Mouse (Mus musculus) adrenal gland, postnatal 36 days (tissue): ENCODE data around the gene N4bp1. TPM values are rescaled to one million over a fixed set of nuclear protein-coding genes. Genes with fewer than 3 reads are reported as not detected.
A peak's percentile ranks its signal among the peaks of the same experiment; 100 is the strongest.

Source experiments
- DNase-seq, 2 experiments: peaks; one replicate each; pipeline ENCODE4 v3.0.0; 2021; ENCODE audit warnings: mixed read lengths in 1 of 2
- total RNA-seq, 2 experiments: library from RNA; stranded (reverse); gene quantifications; 2 replicates each; pipeline ENCODE4 v1.2.3; 2021

N4bp1 gene
- total RNA-seq, 2 experiments from 2014 or later = 29.8 to 36.0 TPM

- DNase-seq = peak; percentile 34 to 38
These were observed 28.8 kb downstream of the N4bp1 start for GRCm38 (mm10) chr8:86856248-86856647.

DNA sequence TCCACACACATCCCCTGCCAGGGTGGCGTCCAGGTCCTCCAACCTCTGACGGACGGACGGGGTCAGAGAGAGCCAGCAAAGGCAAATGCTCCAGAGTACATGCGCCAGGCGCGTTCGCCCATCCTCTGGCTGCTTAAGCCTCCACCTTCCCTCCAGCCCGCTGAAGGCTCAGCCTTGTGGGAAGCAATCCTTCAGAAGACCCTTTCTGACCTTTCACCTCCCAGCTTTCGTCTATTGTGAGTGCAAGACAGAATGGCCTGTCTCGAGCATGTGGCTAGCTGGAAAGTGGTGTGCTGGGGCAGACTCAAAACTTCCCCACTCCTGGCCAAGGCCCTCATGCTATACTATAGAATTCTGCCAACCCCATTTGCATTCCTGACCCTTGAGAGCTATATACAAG lies 30.4 kb downstream of the N4bp1 start:
- no peak for DNase-seq

GRCm38 (mm10) chr8:86853989-86854373 lies 31.1 kb downstream of the N4bp1 start:
- no peak for DNase-seq

DNA sequence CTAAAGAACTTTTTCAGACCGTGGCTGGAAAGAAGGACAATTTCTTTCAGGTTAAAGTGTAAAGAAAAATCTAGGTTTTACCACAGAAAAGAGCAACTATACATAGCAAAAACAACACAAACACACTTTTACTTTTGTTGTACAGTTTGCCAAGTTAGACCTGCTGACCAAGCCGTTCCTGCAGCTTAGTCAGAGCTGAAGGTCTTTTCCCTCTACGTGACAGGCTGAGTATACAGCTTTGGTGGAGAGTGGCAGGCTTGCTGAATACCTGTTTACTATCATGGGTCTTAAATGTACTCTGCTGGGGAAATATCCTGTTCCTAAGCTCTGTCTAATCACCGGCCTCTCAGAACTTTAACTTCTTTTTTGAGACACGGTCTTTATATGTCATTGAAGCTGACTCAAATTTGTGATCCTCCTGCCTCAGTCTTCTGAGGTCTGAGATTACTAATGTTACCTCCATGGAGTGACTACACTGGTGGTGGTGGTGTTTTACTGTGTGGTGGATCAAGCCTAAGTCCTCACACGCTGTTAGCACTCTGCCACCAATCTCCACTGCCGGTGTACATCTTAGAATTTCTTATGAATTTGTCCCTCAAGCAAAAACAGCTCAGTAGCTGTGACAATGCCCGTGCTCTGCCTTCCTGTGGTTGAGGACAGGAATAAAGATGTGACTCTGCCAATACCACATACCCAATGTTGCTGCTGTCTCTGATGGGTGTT lies 31.6 kb downstream of the N4bp1 start:
- no peak for DNase-seq

DNA sequence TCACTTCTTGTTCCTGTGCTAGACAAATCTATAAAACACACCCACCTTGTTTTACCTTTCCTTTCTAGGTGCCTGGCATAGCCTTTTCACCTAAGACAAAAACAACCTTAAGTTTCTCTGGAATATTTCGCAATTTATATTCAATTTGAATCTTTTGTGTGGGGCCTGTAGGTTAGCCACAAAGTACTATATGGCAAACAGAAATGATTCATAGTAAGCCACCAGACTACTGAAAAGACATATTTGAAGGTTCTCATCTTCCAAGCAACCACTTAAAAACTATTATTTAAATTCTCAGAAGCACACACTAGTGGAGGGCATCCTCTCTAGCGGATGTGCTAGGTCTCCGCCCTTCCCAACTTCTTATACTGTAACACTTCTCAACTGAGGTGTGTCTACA lies 32.6 kb downstream of the N4bp1 start:
- no peak for DNase-seq

- no peak for DNase-seq
These were observed 36.2 kb downstream of the N4bp1 start for GRCm38 (mm10) chr8:86848876-86849275.

DNA sequence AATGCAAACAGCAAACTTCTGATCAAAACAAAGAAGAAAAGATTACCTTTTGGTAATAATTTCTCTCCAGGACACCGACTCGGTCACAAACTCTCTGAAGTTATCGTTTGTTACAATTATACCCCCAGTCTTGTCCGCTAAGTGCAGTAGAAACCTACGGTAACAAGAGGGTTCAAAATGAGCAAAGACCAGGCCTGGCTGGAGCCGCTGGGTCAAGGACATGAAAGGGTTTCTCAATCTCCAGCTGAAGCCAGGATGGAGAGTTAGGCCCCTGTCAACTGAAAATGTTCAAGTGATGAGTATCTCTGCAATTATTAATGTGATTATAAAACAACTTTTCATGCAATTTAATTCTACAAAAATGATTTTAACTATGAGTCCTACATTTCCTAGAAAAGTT lies 36.7 kb downstream of the N4bp1 start:
- peak in 1 of 2 experiments; percentile 48 for DNase-seq

GRCm38 (mm10) chr8:86847091-86847490 lies 38.0 kb downstream of the N4bp1 start:
- DNase-seq = no peak

- DNase-seq = no peak
These were observed 39.2 kb downstream of the N4bp1 start for GRCm38 (mm10) chr8:86845875-86846274.

- no peak for DNase-seq
These were observed 40.2 kb downstream of the N4bp1 start for GRCm38 (mm10) chr8:86844856-86845255.

DNA sequence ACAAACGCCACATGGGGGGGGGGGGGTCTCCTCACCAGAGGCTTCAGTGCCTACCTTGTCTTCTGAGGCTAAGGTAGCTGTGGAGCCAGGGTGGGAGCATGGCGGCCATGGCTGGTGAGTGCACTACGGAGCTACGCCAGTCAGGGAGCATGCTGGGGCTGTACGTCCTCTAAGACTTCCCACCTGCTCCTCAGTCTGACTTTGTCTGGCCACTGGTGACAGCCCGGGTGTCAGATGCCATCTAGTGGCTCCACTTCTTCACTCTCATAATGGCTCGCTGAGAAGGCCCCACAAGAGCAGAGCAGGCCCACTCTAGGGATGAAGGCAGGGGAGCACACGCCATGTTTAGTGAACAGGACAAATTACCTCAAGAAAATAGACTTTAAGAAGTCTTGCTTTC lies 41.2 kb downstream of the N4bp1 start:
- DNase-seq = peak; percentile 33 to 37

- no peak for DNase-seq
These were observed 43.3 kb downstream of the N4bp1 start for GRCm38 (mm10) chr8:86841556-86842309.

DNA sequence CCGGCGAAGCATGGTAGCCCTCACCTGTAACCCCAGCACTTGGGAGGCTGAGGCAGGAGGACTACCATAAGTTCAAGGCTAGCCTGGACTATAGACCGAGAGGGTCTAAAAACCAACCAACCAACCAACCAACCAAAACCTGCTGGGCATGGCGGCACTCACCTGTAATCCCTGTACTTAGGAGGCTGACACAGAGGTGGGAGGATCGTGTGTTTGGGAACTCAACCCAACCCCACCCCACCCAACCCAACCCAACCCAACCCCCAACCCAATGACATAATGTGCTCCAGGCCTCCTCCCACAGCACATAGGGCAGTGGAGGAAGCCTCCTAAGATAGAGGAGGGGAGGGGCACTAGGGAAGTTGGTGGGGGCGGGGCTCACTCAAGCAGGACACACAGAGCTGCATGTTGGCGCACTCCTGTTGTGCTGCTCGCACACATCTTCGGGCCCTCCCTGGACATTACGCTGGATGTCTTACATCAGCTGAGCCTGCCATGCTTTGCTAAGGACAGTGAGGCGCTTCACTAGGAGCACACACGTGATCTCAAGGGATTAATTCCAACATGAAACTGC lies 44.9 kb downstream of the N4bp1 start:
- DNase-seq = no peak

DNA sequence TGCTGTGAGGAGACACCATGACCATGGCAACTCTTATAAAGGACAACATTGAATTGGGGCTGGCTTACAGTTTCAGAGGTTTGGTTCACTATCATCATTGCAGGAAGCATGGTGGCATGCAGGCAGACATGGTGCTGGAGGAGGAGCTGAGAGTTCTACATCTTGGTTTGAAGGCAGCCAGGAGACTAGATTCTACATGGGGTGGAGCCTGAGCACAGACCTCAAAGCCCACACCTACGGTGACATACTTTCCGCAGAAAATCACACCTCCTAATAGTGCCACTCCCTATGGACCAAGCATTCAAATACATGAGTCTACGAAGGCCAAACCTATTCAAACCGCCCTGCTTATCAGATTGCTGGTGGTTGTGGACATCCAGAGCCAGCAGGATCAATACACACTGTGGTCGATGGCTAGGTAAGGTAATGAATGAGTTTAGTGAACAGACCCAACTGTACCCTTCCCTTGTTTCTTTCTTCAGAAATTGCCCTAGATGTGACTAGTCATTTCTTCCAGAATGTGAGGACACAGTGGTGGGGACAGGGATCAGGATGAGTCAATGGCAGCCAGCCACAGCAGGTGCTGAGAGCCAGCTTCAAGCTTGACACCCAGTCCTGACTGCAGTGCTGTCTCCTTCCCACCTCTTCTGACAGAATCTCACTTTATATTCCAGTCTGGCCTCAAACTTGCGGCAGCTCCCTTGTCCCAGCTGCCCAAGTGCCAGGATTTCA lies 46.2 kb downstream of the N4bp1 start:
- no peak for DNase-seq

DNA sequence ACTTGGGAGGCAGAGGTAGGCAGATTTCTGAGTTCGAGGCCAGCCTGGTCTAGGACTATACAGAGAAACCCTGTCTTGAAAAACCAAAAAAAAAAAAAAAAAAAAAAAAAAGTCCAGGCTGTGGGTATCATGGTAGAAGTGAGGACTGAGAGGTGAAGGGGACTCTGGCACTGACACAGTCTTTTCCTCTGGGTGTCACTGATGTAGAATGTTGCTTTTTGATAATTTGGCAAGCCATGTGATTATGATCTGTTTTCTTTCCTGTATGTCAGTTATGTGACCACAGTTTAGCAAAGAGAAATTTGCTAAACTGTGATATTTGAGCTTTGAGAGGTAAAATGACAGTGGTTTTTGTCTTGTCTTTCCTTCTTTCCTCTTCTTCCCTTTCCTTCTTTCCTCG lies 47.8 kb downstream of the N4bp1 start:
- DNase-seq = no peak

DNA sequence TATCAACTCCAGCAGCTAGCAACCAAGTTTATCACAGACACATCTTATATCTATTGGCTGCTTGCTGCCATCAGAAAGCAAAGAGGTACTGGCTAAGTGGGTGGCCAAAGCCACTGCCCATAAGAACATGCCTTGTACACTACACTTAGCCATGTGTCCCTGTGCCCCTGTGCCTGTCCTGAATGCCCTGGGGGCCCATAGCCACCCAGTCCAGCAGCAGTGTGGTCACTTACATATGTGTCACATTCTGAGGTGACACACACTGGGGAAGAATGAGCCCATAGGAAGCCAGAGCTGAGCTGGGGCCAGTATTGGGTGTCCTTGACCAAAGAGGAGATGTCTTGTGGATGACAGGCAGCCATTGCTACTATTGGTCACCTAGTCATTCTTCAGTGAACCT lies 49.2 kb downstream of the N4bp1 start:
- DNase-seq = no peak

DNA sequence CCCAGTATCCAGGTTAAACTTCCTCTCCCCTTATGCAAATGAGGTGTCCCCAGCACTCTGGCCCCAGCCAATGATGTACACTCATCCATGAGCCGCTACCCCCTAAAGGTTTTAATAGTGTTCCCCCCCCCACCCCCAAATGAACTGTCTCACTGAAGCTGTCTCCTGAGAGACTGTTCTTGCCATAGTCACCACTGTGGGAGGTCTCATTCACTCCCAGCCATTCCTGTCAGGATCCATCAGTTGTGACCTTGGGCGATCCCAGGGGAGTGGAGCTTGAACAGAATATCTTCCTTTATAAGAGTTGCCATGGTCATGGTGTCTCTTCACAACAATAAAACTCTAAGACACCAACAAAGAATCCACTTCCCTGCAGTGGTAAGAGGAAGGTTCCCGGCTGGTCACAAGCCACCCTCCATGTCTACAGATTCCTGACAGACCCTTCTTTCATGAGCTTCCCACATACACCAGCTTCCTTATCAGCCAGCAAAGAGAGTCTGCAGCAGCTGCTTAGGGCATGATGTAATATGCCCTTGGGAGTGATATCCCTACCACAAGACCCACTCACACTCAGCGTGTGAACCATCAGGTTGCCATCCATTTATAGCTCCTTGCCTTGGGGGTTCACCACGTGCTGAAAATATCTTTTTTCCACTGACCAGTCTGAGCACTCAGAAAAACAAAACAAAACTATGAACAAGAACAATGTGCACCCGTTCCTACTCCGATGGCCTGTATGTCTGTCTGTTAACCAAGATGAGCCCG lies 50.4 kb downstream of the N4bp1 start:
- DNase-seq = no peak

DNA sequence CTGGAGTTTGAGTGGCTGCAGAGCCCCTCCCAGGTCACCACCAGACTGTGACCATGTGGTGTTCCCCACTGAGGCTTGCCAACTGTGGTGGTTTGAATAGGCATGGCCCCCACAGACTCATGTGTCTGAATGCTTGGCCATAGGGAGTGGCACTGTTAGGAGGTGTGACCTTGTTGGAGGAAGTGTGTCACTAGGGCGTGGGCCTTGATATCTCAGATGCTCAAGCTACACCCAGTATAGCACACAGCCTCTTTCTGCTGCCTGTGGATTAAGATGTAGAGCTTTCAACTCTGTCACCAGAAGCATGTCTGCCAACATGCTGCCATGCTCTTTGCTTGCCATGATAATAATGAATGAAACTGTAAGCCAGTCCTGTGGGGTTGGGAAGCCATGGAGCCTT lies 51.1 kb downstream of the N4bp1 start:
- DNase-seq = no peak

DNA sequence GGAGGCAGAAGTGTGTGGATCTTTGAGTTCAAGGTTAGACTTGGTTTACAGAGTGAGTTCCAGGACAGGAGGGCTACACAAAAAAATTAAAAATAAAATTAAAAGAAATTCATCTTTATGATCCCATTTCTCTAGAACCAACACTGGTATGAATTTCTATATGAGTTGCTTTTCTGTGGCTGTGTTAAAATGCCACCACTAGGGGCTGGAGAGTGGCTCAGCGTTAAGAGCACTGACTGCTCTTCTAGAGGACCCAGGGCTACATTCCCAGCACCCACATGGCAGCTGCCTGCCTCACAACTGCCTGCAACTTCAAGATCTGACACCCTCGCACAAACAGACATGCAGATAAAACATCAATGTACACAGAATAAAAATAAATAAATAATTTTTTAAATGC lies 56.1 kb downstream of the N4bp1 start:
- DNase-seq = no peak

DNA sequence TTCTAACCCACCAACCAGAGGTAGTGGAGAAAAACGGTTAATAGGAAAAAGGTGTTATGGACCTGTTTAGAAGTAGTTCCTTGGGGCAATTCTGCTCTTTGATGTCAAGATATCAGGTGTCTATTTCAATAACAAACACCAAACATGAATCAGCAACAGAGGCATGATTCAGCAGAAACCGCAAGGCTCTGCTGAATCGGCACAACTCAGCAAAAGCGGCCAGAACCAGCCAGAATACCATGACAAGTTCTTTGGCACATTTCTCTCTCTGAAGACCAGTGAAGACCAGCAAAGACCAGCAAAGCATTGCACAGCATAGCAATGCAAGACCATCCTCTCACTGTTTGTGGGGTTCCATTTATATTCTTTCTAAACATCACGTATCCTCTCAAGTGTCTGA lies 57.9 kb downstream of the N4bp1 start:
- DNase-seq = no peak

DNA sequence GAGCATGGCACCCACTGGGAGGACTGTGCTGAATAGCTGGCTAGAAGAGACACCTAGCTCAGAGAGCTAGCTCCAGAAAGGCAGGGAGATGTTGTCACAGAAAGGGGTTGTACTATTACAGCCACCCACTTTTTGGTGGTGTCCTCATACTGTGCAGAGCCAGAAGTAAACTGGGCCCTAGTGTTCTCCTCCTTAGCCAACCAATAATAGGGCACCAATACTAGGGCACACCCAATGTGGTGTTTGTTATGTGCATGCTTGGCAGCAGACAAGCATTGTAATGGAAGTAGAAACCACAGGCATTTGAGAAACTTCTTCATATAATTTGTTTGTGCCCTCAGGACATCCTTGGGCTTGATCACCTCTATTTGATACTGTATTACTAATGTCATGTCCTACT lies 58.5 kb downstream of the N4bp1 start:
- no peak for DNase-seq
